Mouse (Mus musculus) thymus, postnatal 36 days (tissue): Measurements from ENCODE around the gene Gm6583.

Source experiments
- DNase-seq, 2 experiments: peaks; one replicate each; pipeline ENCODE4 v3.0.0; 2022; ENCODE audit warnings: mixed read lengths in 2 of 2

Gene Gm6583

GRCm38 (mm10) chr5:112367338-112367737 is 11.5 kb upstream of the Gm6583 start:
- no peak for DNase-seq

- no peak for DNase-seq
Observed at GRCm38 (mm10) chr5:112366879-112367278, 11.0 kb upstream of the Gm6583 start.

GRCm38 (mm10) chr5:112364184-112364797 is 8.5 kb upstream of the Gm6583 start:
- DNase-seq, result no peak

- no peak for DNase-seq
Observed at GRCm38 (mm10) chr5:112360077-112360476, 4.2 kb upstream of the Gm6583 start.

- no peak for DNase-seq
Observed at GRCm38 (mm10) chr5:112359520-112359919, 3.7 kb upstream of the Gm6583 start.

- no peak for DNase-seq
Observed at GRCm38 (mm10) chr5:112356322-112356721, 489 bp upstream of the Gm6583 start.

GRCm38 (mm10) chr5:112355493-112355892 is 340 bp downstream of the Gm6583 start:
- no peak for DNase-seq

GRCm38 (mm10) chr5:112349169-112349568 is 6.7 kb downstream of the Gm6583 start:
- no peak for DNase-seq

GRCm38 (mm10) chr5:112346211-112346965 is 9.4 kb downstream of the Gm6583 start:
- DNase-seq, result no peak

- DNase-seq, result no peak
Observed at GRCm38 (mm10) chr5:112344092-112344960, 11.5 kb downstream of the Gm6583 start.

GRCm38 (mm10) chr5:112343205-112343595 is 12.6 kb downstream of the Gm6583 start:
- no peak for DNase-seq

GRCm38 (mm10) chr5:112342463-112343204 is 13.2 kb downstream of the Gm6583 start, which contains the start of the genes Srrd and Hps4:
TSS of gene Srrd (minus strand) at chr5:112343040.
TSS of gene Hps4 (plus strand) at chr5:112343083.
- DNase-seq, result peak; percentile 86 to 87

- DNase-seq, result no peak
Observed at GRCm38 (mm10) chr5:112339215-112339614, 16.6 kb downstream of the Gm6583 start.

- DNase-seq, result no peak
Observed at GRCm38 (mm10) chr5:112337004-112337403, 18.8 kb downstream of the Gm6583 start.

GRCm38 (mm10) chr5:112335473-112335872 is 20.4 kb downstream of the Gm6583 start:
- DNase-seq, result peak; percentile 57 to 62

GRCm38 (mm10) chr5:112329805-112330564 is 25.8 kb downstream of the Gm6583 start:
- no peak for DNase-seq

GRCm38 (mm10) chr5:112327854-112328253 is 28.0 kb downstream of the Gm6583 start:
- DNase-seq, result no peak

GRCm38 (mm10) chr5:112326446-112327009 is 29.3 kb downstream of the Gm6583 start:
- no peak for DNase-seq

GRCm38 (mm10) chr5:112325546-112326445 is 30.0 kb downstream of the Gm6583 start, which contains the start of gene Tfip11:
TSS of gene Tfip11 (plus strand) at chr5:112326358.
- peak; percentile 92 to 93 for DNase-seq
